Mouse (Mus musculus): Measurements from ENCODE around the gene Samm50. TPM values are rescaled to one million over a fixed set of nuclear protein-coding genes. Genes with fewer than 3 reads are reported as not detected.

Samm50 gene
- total RNA-seq, 2 experiments from 2014 or later = 254 to 262 TPM

GRCm38 (mm10) chr15:84210461-84210860 lies 18.4 kb downstream of the Samm50 start:
- intact Hi-C loops (cut with DNase I) = loop anchor here (10.0 kb wide), 1 partner anchor 404 kb away; no protein-coding TSS in a partner anchor
- no peak for DNase-seq

- intact Hi-C loops (cut with DNase I) = loop anchor here (10.0 kb wide), 1 partner anchor 404 kb away; no protein-coding TSS in a partner anchor
Measured at GRCm38 (mm10) chr15:84210941-84211340, 18.9 kb downstream of the Samm50 start.

GRCm38 (mm10) chr15:84211564-84211963 lies 19.5 kb downstream of the Samm50 start:
- no peak for DNase-seq
- intact Hi-C loops (cut with DNase I) = loop anchor here (10.0 kb wide), 1 partner anchor 403 kb away; no protein-coding TSS in a partner anchor

More at GRCm38 (mm10) chr15:84210941-84211340, 18.9 kb downstream of the Samm50 start:
- DNase-seq = no peak

GRCm38 (mm10) chr15:84212031-84212755 lies 20.2 kb downstream of the Samm50 start:
- peak; percentile 89 to 96 for DNase-seq
- intact Hi-C loops (cut with DNase I) = loop anchor here (1.0 to 10.0 kb wide), 2 partner anchors 403 to 419 kb away; no protein-coding TSS in a partner anchor

- intact Hi-C loops (cut with DNase I) = loop anchor here (1.0 to 10.0 kb wide), 2 partner anchors 402 to 419 kb away; no protein-coding TSS in a partner anchor
- peak; percentile 82 to 83 for DNase-seq
Measured at GRCm38 (mm10) chr15:84212756-84213105, 20.7 kb downstream of the Samm50 start.

- intact Hi-C loops (cut with DNase I) = loop anchor here (10.0 kb wide), 1 partner anchor 402 kb away; no protein-coding TSS in a partner anchor
Measured at GRCm38 (mm10) chr15:84213162-84213739, 21.2 kb downstream of the Samm50 start.

GRCm38 (mm10) chr15:84214476-84214875 lies 22.4 kb downstream of the Samm50 start:
- intact Hi-C loops (cut with DNase I) = loop anchor here (10.0 kb wide), 1 partner anchor 400 kb away; no protein-coding TSS in a partner anchor
- no peak for DNase-seq

More at GRCm38 (mm10) chr15:84213162-84213739, 21.2 kb downstream of the Samm50 start:
- no peak for DNase-seq

- intact Hi-C loops (cut with DNase I) = loop anchor here (10.0 kb wide), 1 partner anchor 400 kb away; no protein-coding TSS in a partner anchor
Measured at GRCm38 (mm10) chr15:84215273-84215672, 23.2 kb downstream of the Samm50 start.

GRCm38 (mm10) chr15:84216026-84216425 lies 24.0 kb downstream of the Samm50 start:
- intact Hi-C loops (cut with DNase I) = loop anchor here (10.0 kb wide), 1 partner anchor 399 kb away; no protein-coding TSS in a partner anchor
- DNase-seq = no peak

More at GRCm38 (mm10) chr15:84215273-84215672, 23.2 kb downstream of the Samm50 start:
- no peak for DNase-seq

GRCm38 (mm10) chr15:84216461-84217084 lies 24.5 kb downstream of the Samm50 start:
- intact Hi-C loops (cut with DNase I) = loop anchor here (10.0 kb wide), 1 partner anchor 398 kb away; no protein-coding TSS in a partner anchor

GRCm38 (mm10) chr15:84217969-84218782 lies 26.1 kb downstream of the Samm50 start:
- intact Hi-C loops (cut with DNase I) = loop anchor here (10.0 kb wide), 1 partner anchor 397 kb away; no protein-coding TSS in a partner anchor
- DNase-seq = no peak

More at GRCm38 (mm10) chr15:84216461-84217084, 24.5 kb downstream of the Samm50 start:
- no peak for DNase-seq

GRCm38 (mm10) chr15:84218783-84219271 lies 26.8 kb downstream of the Samm50 start:
- DNase-seq = peak; percentile 56 to 57
- intact Hi-C loops (cut with DNase I) = loop anchor here (10.0 kb wide), 1 partner anchor 396 kb away; no protein-coding TSS in a partner anchor

- intact Hi-C loops (cut with DNase I) = no loop called here
- DNase-seq = no peak
Measured at GRCm38 (mm10) chr15:84221539-84221938, 29.5 kb downstream of the Samm50 start.

- intact Hi-C loops (cut with DNase I) = no loop called here
Measured at GRCm38 (mm10) chr15:84223423-84223822, 31.4 kb downstream of the Samm50 start.

GRCm38 (mm10) chr15:84224779-84225178 lies 32.7 kb downstream of the Samm50 start:
- DNase-seq = no peak
- intact Hi-C loops (cut with DNase I) = no loop called here

More at GRCm38 (mm10) chr15:84223423-84223822, 31.4 kb downstream of the Samm50 start:
- DNase-seq = peak in 1 of 2 experiments; percentile 47

GRCm38 (mm10) chr15:84226918-84227317 lies 34.9 kb downstream of the Samm50 start:
- intact Hi-C loops (cut with DNase I) = no loop called here
- no peak for DNase-seq

GRCm38 (mm10) chr15:84230661-84231060 lies 38.6 kb downstream of the Samm50 start:
- peak; percentile 57 to 67 for DNase-seq
- intact Hi-C loops (cut with DNase I) = no loop called here

- intact Hi-C loops (cut with DNase I) = no loop called here
- DNase-seq = peak; percentile 53 to 57
Measured at GRCm38 (mm10) chr15:84231113-84231712, 39.2 kb downstream of the Samm50 start.

All from heart, postnatal 10 days (tissue).